Mouse (Mus musculus) heart, postnatal 4 days (tissue): ENCODE results near the gene A3galt2. TPM values are rescaled to one million over a fixed set of nuclear protein-coding genes. Genes with fewer than 3 reads are reported as not detected.
A peak's percentile ranks its signal among the peaks of the same experiment; 100 is the strongest.

Experiments
- DNase-seq: peaks from one replicate; pipeline ENCODE4 v3.0.0; 2021
- total RNA-seq, 2 experiments: library from RNA; stranded (reverse); gene quantifications; 2 replicates each; pipeline ENCODE4 v1.2.3; 2021

Gene A3galt2
- total RNA-seq, 2 experiments from 2014 or later, result 0.20 to 0.36 TPM

DNA sequence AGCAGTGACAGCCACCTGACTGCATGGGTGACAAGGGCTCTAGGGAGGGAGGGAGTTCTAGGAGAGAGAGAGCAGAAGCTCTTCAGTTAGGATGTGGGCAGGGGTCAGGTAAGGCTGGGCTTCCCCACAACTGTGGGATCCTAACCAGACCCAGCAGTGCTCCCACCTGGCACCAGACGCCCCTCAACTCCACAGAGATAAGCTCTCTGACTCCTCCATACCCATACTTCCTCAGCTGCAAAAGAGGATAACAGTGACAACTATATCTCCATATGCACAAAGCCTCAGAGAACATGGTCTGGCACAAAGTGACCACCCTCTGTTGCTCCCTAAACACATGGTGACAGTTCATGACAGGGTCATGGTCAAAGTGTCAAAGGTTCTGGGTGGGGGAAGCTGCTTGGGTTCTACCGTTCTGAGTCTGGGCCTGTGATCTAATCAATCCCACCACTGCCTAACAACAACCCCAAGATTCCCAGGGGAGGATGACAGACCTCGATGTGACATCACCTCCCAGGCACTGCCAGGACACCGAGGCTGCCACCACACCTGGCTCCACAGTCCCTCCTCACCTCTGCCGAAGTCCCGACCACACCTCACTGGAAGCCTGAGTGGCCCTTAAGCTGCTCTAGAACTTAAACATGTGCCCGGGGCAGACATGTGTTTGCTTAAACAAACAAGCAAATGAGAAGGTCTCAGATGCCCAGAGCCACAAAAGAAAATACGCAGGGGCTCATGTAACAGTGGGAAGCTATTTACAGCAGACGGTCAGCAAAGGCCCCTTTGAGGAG is 46.7 kb downstream of the A3galt2 start:
- DNase-seq, result no peak

GRCm38 (mm10) chr4:128803569-128803968 is 48.4 kb downstream of the A3galt2 start:
- no peak for DNase-seq

- peak; percentile 39 for DNase-seq
These were observed 49.4 kb downstream of the A3galt2 start for GRCm38 (mm10) chr4:128804426-128805149.

DNA sequence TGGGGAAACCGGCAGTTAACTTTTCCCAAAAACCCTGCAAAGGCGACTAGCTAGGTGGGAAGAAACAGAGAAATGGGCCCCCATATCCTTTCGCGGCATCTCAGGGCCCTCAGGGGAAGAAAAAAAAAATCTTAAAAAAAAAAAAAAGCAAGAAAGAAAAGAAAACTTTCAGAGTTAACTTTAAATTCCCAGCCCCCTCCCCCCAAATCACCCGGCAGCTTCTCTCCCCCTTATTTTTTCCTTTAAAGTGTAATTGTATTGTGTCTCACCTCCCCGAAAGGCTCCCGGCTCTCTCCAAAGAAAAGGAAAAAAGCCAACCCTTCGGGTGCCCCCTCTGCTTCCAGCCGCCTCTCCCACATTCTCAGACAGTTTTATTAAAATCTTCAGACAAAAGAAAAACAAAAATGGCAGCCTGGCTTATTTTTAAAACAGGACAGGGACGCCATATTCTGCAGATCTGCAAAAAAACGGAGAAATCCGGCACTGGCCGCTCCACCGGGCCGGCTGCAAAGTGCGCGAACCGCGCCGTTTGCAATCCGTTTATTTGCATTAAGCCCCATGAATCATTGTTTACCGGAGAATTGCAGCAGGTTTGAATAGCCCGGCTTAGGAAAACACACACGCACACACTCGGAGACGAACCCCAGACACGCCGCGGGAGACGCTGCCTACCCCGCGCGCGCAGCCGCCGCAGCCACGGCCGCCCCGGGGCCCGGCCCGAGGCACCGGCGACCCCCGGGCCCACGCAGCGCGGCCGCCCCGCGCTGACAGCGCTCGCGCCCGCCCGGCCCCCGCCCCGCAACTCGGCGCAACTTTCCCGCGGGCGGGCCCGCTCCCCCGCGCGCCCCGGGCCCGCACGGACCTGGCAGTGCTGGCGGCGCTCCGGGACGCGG is 50.2 kb downstream of the A3galt2 start:
- peak; percentile 40 for DNase-seq

DNA sequence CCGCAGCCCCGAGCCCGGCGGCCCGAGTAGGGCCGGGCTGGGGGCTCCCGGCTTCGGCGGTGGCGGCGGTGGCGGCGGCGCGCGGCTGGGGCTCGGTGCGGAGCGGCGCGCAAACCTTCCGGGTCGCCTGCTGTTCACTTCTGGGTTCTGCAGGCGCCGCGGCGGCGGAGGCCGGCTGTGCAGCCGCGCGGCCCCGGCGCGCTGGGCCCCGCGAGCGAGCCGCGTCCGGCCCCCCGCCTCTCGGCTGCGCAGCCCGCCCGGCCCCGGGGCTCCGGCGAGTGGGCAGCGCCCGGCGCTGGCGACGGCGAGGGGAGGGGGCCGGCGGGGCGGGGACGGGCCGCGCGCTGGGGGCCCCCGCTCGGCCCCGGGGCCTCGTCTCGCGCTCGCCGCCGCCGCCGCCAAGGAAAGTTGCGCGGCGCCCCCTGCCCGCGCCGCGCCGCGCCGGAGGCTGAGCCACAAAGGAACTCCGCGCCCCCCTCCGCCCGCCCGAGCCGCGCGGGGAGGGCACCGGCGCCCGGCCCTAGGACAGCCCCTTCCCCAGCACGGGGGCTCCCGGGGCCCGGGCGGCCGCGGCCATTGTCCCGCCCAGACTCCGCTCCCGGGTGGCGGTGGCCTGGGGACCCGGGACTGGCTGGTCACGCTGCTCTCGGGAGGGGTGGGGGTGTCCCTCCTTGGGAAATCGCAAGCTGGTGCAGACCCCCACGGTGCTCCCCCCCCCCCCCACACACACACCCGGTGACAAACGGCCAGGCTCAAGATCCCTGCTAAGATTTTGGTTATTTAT is 51.1 kb downstream of the A3galt2 start, which contains the start of gene Zfp362:
Gene Zfp362, minus strand, starts transcription at position 3 of the 784 bp plus-strand sequence.
- DNase-seq, result peak; percentile 66

- DNase-seq, result peak; percentile 74
These were observed 51.6 kb downstream of the A3galt2 start for GRCm38 (mm10) chr4:128806827-128807179.

GRCm38 (mm10) chr4:128811382-128812056 is 56.4 kb downstream of the A3galt2 start:
- peak; percentile 78 for DNase-seq

- no peak for DNase-seq
These were observed 61.8 kb downstream of the A3galt2 start for GRCm38 (mm10) chr4:128817011-128817410.

Other genes with a start within 250 kb of the A3galt2 start
- gene Zscan20, start 145.3 kb upstream of the A3galt2 start, total RNA-seq, result 1 to 10 TPM; 3.7 to 4.1 TPM
- gene Tlr12, start 136.7 kb upstream of the A3galt2 start, total RNA-seq, result under 1 TPM; 0.19 to 0.29 TPM
- gene Phc2, start 100.7 kb upstream of the A3galt2 start, total RNA-seq, result 10 to 100 TPM; 69.1 to 72.5 TPM
- 10 to 100 TPM; 33.9 to 34.4 TPM for gene Zfp362, start 50.7 kb downstream of the A3galt2 start, total RNA-seq
- 1 to 10 TPM; 3.2 to 3.7 TPM for gene Trim62, start 128.2 kb downstream of the A3galt2 start, total RNA-seq
- 1 to 10 TPM; 7.7 to 8.7 TPM for gene Azin2, start 207.1 kb downstream of the A3galt2 start, total RNA-seq
- 100 to 1,000 TPM; 104 to 105 TPM for gene Ak2, start 236.6 kb downstream of the A3galt2 start, total RNA-seq